Mouse (Mus musculus) cerebellum, adult 18-20 months (tissue): ENCODE measurements at regions not wholly inside any gene's neighbourhood (a gene's known extent, or its start where the extent isn't known, plus 50 kb on each side); places are given as distances from the start of the nearest gene placed in this dataset.

Experiments used
- DNase-seq, 2 experiments: peaks; one replicate each; pipeline ENCODE4 v3.0.0; 2021

DNA sequence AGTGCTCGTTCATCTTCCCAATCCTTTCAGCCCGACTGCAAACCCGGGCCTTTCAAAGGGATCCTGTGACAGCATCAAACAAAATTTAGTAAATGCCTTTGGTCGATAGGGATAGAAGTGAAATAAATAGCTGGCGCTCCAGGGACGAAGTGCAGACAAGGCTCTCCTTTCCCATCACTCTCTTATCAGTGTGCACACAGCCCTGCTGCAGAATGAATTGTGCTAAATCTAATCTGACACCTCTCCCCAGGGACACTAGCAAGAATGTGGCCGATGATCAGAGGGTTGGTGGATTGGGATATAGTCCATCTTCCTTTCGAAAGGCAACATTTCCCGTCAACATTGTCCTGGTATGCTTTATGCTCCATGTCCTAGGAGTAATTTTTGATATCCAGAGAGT, 1372.9 kb upstream of the Tenm4 start:
- no peak for DNase-seq

DNA sequence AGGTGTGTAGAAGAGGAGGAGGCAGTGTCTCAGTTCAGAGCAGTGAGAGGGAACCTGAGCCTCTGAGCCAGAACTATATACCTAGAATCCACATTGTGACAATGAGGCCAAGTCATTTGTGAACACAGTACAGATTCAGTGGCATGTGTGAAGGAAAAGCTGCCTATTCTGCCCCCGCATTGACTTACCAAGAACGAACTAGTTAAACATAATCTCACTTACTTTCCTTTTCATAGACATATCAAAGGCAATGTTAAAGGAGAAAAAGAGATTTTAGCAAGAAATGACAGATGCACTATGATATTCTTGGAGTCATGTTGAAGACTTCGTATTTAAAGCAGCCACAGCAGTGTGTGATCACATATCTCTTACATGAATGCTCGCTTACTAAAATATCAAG, 1329.8 kb upstream of the Tenm4 start:
- no peak for DNase-seq

DNA sequence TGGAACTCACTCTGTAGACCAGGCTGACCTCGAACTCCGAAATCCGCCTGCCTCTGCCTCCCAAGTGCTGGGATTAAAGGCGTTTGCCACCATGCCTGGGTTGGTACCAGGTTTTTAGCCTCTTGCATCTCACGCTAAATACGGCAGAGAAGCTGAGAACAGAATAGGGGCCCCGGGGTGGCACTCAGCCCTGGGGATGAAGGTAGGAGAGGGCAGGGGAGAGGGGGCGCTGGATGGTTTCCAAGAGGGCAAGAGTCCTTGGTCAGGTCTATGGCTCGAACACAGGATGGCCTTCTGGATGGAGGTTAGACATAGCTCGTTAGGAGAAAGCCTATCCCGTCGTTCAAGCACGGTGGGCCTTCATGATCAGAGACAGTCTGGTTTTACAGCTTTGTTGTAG, 1319.7 kb upstream of the Tenm4 start:
- no peak for DNase-seq

DNA sequence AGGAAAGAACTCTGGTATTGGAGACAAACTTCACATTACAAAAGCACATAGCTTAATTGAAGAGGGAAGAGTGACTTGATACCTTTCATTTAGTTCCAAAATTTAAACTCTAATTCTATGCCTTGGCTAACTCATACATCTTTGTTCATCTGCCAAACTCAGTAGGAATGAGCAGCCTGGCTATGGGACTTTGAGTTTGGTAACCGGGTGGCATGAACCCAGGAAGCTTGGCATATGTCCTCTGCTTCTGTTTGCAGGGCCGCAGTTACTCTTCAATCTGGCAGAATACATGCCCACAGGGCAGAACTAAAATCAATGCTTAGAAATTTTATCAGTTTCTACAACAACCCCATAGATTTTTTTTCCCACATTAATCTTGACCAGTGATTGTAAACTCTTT, 1314.4 kb upstream of the Tenm4 start:
- no peak for DNase-seq

DNA sequence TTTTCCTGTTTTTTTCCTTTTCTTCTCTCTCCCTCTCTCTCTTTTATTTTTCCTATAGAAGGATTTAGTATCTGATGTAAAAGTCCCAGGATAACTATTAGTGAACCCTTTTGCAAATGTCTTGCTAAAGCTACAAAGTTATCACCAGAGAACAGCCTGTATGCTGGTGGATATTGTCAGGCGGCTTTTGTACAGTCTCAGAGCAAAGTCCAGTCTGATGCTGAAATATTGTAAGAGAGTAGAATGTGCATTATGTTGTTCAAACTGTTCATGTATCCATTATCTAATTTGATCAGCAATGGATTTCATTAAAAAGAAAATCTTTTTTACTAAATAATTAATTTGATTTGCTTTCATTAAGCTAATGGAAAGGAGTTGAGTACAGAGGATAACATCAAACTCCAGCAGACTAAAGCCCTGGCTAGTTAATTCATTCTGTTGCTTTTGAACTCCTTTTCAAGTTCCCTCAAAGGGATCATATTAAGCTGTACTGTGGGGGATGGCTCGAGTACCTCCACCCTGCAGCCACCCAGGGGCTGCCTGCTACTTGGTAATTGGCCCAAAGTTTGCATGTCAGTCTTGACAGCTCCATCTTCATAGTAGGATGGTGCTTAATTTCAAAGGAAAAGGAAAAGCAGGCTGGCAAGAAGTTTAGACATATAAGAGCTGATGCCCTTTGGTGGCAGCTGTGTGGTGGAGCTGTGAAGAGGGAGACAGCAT, 1280.2 kb upstream of the Tenm4 start:
- DNase-seq: no peak

DNA sequence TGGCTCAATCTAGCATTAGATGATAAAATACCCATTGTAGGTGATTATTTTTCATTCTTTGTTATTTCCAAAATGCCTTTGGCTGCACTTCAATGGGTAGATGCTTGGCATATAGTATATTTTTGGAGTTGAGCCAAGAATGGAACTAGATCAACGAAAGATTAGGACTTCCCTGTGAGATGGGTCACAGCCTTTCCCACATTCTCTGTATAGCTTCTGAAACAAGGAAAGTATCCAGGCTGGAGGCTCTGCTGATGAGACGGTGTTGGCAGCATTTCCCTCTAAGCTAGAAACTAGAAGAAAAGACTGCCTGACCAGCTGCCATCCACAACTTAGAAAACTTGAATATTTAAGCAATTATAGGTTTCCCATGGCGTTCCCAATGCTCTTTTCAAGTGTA, 1273.0 kb upstream of the Tenm4 start:
- DNase-seq: no peak

DNA sequence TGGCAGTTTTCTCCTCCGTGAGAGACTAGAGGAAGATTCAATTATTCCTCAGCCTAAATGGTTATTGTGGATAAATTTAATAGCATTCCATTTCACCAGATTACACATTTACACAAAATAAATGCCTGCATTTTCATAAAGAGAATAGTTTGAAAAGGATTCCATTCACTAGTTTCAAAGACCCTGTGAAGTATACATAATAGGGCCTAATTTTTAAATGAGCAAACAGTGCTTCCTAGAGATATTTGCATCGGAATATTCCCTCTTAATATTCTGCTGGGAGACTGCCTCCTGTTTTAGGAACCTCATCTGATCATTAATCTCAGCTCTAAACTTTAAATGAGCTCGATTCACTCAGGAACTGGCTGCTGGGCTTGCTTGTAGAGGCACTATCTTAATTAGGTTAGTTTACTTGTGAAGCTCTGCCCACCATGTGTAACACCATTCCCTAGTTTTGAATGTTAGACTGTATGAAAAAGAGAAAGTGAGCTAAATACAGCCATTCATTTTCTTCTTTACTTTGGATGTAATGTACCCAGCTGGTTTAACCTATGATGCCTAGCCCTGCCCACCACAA, 1244.4 kb upstream of the Tenm4 start:
- no peak for DNase-seq

DNA sequence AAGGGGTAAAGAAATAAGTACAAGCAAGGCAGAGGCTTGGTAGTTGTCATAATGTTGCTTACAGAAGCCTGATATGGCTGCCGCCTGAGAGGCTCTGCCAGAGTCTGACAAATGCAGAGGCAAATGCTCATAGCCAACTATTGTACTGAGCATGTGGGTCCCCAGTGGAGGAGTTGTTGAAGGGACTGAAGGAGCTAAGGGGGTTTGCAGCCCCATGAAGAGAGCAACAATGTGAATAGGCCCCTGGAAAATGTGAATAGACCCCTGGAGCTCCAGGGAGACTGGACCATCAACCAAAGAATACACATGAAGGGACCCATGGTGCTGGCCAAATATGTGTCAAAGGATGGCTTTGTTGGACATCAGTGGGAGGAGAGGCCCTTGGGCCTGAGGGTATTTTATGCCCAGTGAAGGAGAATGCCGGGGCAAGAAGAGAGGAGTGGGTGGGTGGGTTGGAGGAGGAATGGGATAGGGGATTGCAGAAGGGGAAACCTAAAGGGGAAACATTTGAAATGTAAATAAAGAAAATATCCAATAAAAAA, 1207.2 kb upstream of the Tenm4 start:
- DNase-seq: no peak

DNA sequence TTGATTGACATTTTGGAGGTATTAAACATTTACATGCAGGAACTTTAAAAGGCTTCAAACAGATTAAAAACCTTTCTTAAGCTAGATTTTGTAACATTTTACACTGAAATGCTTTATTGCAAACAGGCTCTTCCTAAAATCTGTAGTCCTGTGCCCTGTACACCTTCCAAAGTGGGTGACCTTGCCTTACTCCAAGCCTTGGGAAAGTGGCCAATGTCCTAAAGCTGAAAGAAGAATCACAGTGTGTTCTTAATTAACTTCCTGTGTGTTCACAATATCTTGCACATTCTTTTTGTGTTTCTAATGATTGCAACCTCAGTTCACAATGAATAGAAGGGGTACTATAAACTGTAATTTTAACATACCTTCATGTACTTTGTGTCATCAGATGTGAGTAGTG, 1203.4 kb upstream of the Tenm4 start:
- peak in 1 of 2 experiments; percentile 0 for DNase-seq

DNA sequence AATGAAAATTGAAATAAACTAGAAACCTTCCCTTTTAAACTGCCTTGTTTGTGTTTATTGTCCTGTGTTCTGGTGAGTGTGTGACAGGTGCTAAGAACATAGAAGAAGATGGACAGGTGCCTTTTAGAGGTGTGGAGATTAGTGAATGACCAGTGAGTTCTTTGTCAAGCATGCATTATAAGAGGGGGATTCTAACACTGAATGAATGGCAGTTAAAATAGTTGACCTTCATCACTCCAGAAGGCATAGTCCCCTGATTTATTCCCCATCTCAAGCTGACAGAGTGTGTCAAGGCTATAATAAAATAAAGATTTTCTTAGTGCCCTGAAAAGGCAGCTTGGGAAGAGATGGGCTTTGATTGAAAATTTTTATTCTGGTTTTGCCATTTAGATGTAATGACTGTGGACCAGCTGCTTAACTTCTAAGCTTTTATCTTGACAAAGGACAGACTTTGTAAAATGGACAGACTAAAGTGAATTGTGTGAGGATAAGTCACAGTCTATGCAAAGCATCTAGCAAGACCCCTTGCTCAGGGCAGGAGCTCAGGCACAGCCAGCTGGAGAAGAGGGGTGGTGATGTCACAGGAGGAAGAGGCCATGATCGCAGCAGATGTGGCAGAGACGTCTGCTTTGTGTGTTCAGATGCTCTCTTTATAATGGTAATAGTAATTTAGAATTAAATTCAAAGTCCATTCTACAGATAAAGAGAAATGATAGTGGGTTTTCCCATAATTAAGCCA, 1195.8 kb upstream of the Tenm4 start:
- no peak for DNase-seq

DNA sequence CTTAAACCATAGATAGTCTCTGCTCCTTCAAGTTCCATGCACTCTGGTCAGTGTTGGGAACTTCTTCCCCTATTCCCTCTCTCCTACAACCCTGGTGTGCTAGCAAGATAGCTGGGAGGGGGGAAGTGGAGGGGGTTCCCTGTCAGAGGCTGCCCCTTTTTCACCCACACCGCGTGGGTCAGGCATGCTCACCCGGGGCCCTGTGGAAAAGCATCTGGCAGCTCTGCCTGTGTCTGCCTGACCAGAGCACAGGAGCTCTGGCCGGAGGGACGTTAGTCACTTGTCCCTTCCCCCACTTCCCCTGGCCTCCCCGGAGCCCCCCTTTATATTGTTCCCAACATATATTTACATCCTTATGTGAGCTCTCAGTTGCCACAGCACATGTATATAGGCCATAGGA, 1174.8 kb upstream of the Tenm4 start:
- no peak for DNase-seq

DNA sequence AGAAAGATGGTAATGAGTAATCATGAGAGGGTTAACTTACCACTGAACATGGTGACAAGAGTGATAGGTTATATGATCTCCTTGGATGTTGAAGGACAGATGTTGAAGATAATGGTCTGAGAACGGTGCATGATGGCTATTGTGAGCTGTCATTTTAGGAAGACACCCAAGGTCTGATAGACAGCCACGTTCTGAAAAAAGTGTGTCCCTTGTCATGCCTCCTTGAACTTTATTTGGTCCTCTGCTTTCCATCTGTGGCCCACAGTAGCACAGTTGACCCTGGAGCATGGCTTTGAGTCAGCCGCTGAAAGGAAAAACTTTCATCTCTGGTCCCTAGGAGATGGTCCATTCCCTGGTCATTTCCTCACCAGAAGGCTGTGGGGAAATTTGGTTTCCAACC, 1166.9 kb upstream of the Tenm4 start:
- DNase-seq: no peak

DNA sequence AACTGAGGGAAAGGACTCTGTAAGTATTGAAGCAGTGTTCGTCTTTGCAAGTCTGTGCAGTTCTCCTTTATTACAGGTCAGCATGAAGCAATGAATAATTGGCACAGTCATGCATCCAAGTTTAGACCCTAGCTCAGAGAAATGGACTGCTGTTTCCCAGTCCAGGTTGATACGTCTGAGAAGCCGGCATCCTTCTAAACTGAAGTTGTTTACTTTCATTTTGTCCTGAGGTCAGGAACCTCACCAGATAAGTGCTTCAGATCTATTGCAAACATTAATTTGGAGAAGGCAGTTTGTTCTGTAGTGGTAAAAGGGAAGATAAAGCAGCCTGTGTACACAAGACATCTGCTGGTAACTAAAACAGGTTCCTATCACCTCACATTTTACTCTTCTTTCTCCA, 1165.6 kb upstream of the Tenm4 start:
- DNase-seq: no peak

DNA sequence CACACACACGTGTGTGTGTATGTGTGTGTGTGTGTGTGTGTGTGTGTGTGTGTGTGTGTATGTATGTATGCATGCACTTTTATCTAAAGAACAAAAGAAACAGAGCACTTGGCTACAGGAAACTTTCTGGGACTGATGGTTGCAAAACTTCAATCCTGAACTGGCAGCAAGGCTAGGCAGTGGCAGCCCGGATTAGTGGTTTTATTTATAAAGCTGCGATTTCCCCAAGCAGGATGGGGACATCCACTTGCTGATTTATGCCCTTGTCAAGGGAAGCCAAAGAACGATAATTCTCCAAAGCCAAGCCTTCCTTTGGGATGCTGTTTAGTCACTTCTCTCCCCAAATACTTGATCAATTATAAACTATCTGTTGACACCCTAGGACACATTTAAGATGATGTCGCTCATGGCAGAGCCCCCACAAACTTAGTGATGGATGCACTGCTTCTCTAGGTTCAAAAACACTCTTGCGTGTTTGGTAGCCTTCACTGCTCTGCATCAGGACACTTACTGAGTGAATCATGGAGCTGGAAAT, 1162.1 kb upstream of the Tenm4 start:
- DNase-seq: no peak

DNA sequence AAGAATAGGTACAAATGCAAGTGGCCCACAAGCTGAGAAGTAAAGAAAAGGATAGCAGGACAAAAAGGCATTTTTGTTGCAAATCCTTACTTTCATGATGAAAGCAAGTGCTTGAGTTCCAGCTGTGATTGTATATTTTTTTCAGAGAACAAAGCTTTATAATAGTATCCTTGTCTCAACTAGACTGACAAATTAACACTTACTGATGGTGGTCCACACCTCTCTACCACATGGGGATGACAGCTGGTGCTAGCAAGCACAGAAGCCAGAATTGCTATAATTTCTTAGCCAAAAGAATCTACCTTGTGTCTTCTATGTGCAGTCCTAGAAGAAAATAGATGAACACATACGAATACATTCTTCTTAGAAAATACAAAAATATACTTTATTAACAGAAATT, 1150.8 kb upstream of the Tenm4 start:
- no peak for DNase-seq

DNA sequence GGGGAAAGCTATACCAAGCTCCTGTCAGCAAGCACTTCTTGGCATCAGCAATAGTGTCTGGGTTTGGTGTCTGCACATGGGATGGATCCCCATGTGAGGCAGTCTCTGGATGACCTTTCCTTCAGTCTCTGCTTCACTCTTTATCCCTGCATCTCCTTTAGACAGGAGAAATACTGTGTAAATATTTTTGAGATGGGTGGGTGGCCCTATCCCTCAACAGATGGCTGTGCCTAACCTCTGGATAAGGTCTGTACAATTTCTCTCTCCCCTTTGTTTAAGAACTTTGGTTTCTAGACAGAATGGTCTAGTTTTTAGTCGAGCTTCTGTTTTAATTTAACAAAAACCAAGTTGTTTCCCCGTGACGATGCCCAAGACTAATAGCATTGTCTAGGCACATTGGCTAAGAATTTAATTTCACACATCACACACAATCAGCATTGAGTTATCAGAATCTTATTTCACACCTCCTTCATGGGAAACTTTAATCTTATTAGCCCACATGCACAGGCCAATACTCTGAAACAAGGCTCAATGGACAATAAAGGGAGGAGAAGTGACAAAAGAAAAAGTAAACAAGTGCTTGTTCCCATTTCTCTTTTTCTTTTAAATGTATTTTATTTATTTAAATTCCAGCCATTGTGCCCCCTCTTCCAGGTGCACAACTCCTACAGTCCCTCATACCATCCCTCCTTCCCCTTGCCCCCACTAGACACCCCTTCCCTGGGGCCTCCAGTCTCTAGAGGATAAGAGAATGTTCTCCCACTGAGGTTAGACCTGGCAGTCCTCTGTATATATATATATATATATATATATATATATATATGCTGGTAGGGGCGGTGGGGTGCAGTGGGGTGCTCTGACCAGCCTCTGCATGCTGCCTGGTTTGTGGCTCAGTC, 1142.9 kb upstream of the Tenm4 start:
- no peak for DNase-seq
